Mouse (Mus musculus): ENCODE data around the gene Ly86. TPM values are rescaled to one million over a fixed set of nuclear protein-coding genes. Genes with fewer than 3 reads are reported as not detected.

Ly86 gene
- polyA plus RNA-seq, 1 experiment from 2014 or later, result 19.1 TPM

- TF ChIP-seq CTCF (IDR thresholded peaks at IDR 0.05; ENCODE audit: low read depth), result no peak
- Histone ChIP-seq H3K4me2 (ENCODE audit: low read depth, low read length) (peak overlapping the region; percentile 74), H3K9me3 (ENCODE audit: low read length) (no peaks in the 10 kb centered on the region), H3K27me3 (ENCODE audit: insufficient read depth, low read length) (no peaks in the 10 kb centered on the region), H3K9ac (replicated peaks) (no peak overlapping the region; the same call in 1 of the 2 replicates), H3K4me3 (ENCODE audit: low read depth, low read length) (peak overlapping the region; percentile 41; the same call in 1 of the 2 replicates), H3K36me3 (replicated peaks; ENCODE audit: insufficient read depth, low read length) (no peaks in the 10 kb centered on the region), H3K27ac (ENCODE audit: low read depth) (no peak overlapping the region), H3K4me1 (ENCODE audit: insufficient read depth) (peaks cover 4% of the 10 kb centered on the region)
- DNase-seq, result no peak
- no peak for ATAC-seq
- WGBS (ENCODE audit: insufficient replicate concordance), result 23% methylated on average over 9 of the region's 9 CpGs
Measured at GRCm38 (mm10) chr13:37434841-37435240, 89.8 kb downstream of the Ly86 start.

GRCm38 (mm10) chr13:37436267-37437013, 91.4 kb downstream of the Ly86 start:
- no peak overlapping the region for H3K4me2 ChIP-seq (ENCODE audit: low read depth, low read length)
- H3K4me3 ChIP-seq (ENCODE audit: low read depth, low read length), result no peak overlapping the region
- H3K9me3 ChIP-seq (ENCODE audit: low read length), result no peaks in the 10 kb centered on the region
- ATAC-seq, result no peak
- no peak for TF ChIP-seq EP300 (IDR thresholded peaks at IDR 0.05; ENCODE audit: low read depth)
- no peak for TF ChIP-seq CTCF (IDR thresholded peaks at IDR 0.05; ENCODE audit: low read depth)
- 55% methylated on average over 18 of the region's 18 CpGs for WGBS (ENCODE audit: insufficient replicate concordance)
- H3K36me3 ChIP-seq (replicated peaks; ENCODE audit: insufficient read depth, low read length), result no peaks in the 10 kb centered on the region
- no peaks in the 10 kb centered on the region for H3K27me3 ChIP-seq (ENCODE audit: insufficient read depth, low read length)
- peaks cover 4% of the 10 kb centered on the region for H3K4me1 ChIP-seq (ENCODE audit: insufficient read depth)
- H3K9ac ChIP-seq (replicated peaks), result no peak overlapping the region
- no peak overlapping the region for H3K27ac ChIP-seq (ENCODE audit: low read depth)
- no peak for DNase-seq

GRCm38 (mm10) chr13:37438788-37439187, 93.8 kb downstream of the Ly86 start:
- ATAC-seq, result no peak
- DNase-seq, result no peak
- 85% methylated on average over 4 of the region's 4 CpGs for WGBS (ENCODE audit: insufficient replicate concordance)
- TF ChIP-seq CTCF (IDR thresholded peaks at IDR 0.05; ENCODE audit: low read depth), result no peak
- TF ChIP-seq EP300 (IDR thresholded peaks at IDR 0.05; ENCODE audit: low read depth), result no peak
- no peaks in the 10 kb centered on the region for H3K27me3 ChIP-seq (ENCODE audit: insufficient read depth, low read length)
- H3K4me2 ChIP-seq (ENCODE audit: low read depth, low read length), result no peak overlapping the region
- no peaks in the 10 kb centered on the region for H3K36me3 ChIP-seq (replicated peaks; ENCODE audit: insufficient read depth, low read length)
- H3K4me3 ChIP-seq (ENCODE audit: low read depth, low read length), result no peak overlapping the region
- no peak overlapping the region for H3K27ac ChIP-seq (ENCODE audit: low read depth)
- no peak overlapping the region for H3K9ac ChIP-seq (replicated peaks)
- no peaks in the 10 kb centered on the region; the same call in 1 of the 2 replicates for H3K4me1 ChIP-seq (ENCODE audit: insufficient read depth)
- no peaks in the 10 kb centered on the region for H3K9me3 ChIP-seq (ENCODE audit: low read length)

- H3K9ac ChIP-seq (replicated peaks), result no peak overlapping the region
- no peaks in the 10 kb centered on the region for H3K9me3 ChIP-seq (ENCODE audit: low read length)
- H3K27ac ChIP-seq (ENCODE audit: low read depth), result 0 out of 2 replicates have a peak overlapping the region, but pooled peaks have one; percentile 41
- H3K4me2 ChIP-seq (ENCODE audit: low read depth, low read length), result 0 out of 2 replicates have a peak overlapping the region, but pooled peaks have one; percentile 27
- ATAC-seq, result no peak
- WGBS (ENCODE audit: insufficient replicate concordance), result 67% methylated on average over 7 of the region's 7 CpGs
- no peaks in the 10 kb centered on the region for H3K36me3 ChIP-seq (replicated peaks; ENCODE audit: insufficient read depth, low read length)
- DNase-seq, result no peak
- H3K4me1 ChIP-seq (ENCODE audit: insufficient read depth), result no peaks in the 10 kb centered on the region; the same call in 1 of the 2 replicates
- H3K27me3 ChIP-seq (ENCODE audit: insufficient read depth, low read length), result no peaks in the 10 kb centered on the region
- no peak for TF ChIP-seq EP300 (IDR thresholded peaks at IDR 0.05; ENCODE audit: low read depth)
- no peak for TF ChIP-seq CTCF (IDR thresholded peaks at IDR 0.05; ENCODE audit: low read depth)
- no peak overlapping the region for H3K4me3 ChIP-seq (ENCODE audit: low read depth, low read length)
Measured at GRCm38 (mm10) chr13:37439477-37439876, 94.5 kb downstream of the Ly86 start.

- Histone ChIP-seq H3K36me3 (replicated peaks; ENCODE audit: insufficient read depth, low read length) (no peaks in the 10 kb centered on the region), H3K4me3 (ENCODE audit: low read depth, low read length) (no peak overlapping the region), H3K9me3 (ENCODE audit: low read length) (no peaks in the 10 kb centered on the region), H3K9ac (replicated peaks) (no peak overlapping the region), H3K27me3 (ENCODE audit: insufficient read depth, low read length) (no peaks in the 10 kb centered on the region), H3K4me1 (ENCODE audit: insufficient read depth) (no peaks in the 10 kb centered on the region), H3K27ac (ENCODE audit: low read depth) (peak overlapping the region; percentile 41; the same call in 1 of the 2 replicates), H3K4me2 (ENCODE audit: low read depth, low read length) (0 out of 2 replicates have a peak overlapping the region, but pooled peaks have one; percentile 27)
- DNase-seq (no peak), ATAC-seq (no peak)
- TF ChIP-seq CTCF (IDR thresholded peaks at IDR 0.05; ENCODE audit: low read depth) (no peak), EP300 (IDR thresholded peaks at IDR 0.05; ENCODE audit: low read depth) (no peak)
- WGBS (ENCODE audit: insufficient replicate concordance), result 58% methylated on average over 8 of the region's 8 CpGs
Measured at GRCm38 (mm10) chr13:37439941-37440340, 94.9 kb downstream of the Ly86 start.

- Histone ChIP-seq H3K27ac (ENCODE audit: low read depth) (peak overlapping the region; percentile 41), H3K4me2 (ENCODE audit: low read depth, low read length) (0 out of 2 replicates have a peak overlapping the region, but pooled peaks have one; percentile 4), H3K4me1 (ENCODE audit: insufficient read depth) (no peaks in the 10 kb centered on the region), H3K9me3 (ENCODE audit: low read length) (no peaks in the 10 kb centered on the region), H3K9ac (replicated peaks) (no peak overlapping the region), H3K27me3 (ENCODE audit: insufficient read depth, low read length) (no peaks in the 10 kb centered on the region), H3K4me3 (ENCODE audit: low read depth, low read length) (no peak overlapping the region), H3K36me3 (replicated peaks; ENCODE audit: insufficient read depth, low read length) (no peaks in the 10 kb centered on the region)
- 33% methylated on average over 11 of the region's 11 CpGs for WGBS (ENCODE audit: insufficient replicate concordance)
- peak; percentile 48; the same call in 1 of the 2 replicates for ATAC-seq
- no peak for TF ChIP-seq CTCF (IDR thresholded peaks at IDR 0.05; ENCODE audit: low read depth)
- peak; percentile 17; the same call in 1 of the 2 replicates for TF ChIP-seq EP300 (IDR thresholded peaks at IDR 0.05; ENCODE audit: low read depth)
- DNase-seq, result peak; percentile 35
Measured at GRCm38 (mm10) chr13:37440593-37441307, 95.7 kb downstream of the Ly86 start.
